Mouse (Mus musculus) common myeloid progenitor, adult 5-6 weeks (primary cell): ENCODE results near the gene 2810004N23Rik. TPM values are rescaled to one million over a fixed set of nuclear protein-coding genes. Genes with fewer than 3 reads are reported as not detected.

Source experiments
- ATAC-seq: replicated peaks from 2 replicates; pipeline ENCODE4 v1.8.0; 2016; ENCODE audit warnings: low read depth, mild to moderate bottlenecking, moderate TSS enrichment, inconsistent platforms; ENCODE audit not compliant: poor library complexity, severe bottlenecking
- total RNA-seq: library from RNA; stranded (forward); fragments of 200-1000, 187-1606 nt; gene quantifications from 2 replicates; pipeline ENCODE4 v1.2.3, GENCODE M21; 2017

2810004N23Rik gene
- 69.2 and 77.3 TPM in 2 replicates for total RNA-seq

DNA sequence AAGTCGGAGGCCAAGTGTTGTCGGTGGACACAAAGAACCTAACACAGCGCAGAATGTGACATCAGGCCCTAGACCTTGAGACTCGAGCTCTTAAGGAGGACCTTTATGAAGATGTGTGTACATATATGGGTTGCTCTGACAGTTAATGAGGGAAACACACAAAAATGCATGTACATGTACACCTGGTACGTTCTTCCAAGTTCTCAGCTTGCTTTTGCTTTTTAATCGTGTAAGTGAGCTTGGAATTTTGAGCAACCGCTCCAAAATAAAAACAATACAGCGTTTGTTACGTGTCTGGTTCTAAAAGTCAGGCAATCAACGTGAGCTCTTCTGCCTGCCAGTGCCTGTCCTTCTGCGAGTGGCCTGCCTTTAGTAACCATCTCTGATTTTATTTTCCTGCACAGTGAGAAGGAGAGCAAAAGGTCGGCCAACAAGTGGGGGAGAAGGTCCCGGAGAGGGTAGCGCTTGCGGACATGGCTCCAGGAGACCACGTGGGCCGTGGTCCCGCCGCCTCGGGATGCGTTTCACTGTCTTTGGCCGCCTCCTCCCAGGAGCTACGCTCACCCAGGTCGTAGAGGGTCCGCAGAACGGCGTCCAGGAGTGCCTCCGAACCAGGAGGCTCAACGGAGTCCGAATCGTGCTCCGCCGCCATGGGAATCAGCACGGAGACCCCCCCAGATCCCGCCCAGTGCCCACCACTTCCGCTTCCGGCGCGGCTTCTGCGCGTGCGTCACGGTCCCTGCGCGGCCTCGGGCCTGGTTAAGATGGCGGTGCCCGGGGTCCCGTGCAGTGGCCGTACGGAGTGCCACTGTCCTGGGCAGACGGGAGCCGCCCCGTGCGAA, at the start of gene 2810004N23Rik, which contains the start of gene Gnpat:
Gene 2810004N23Rik, minus strand, starts transcription at position 800 of the 842 bp plus-strand sequence.
Gene Gnpat, plus strand, starts transcription at position 713 of the 842 bp plus-strand sequence.
- ATAC-seq = peak; percentile 72

DNA sequence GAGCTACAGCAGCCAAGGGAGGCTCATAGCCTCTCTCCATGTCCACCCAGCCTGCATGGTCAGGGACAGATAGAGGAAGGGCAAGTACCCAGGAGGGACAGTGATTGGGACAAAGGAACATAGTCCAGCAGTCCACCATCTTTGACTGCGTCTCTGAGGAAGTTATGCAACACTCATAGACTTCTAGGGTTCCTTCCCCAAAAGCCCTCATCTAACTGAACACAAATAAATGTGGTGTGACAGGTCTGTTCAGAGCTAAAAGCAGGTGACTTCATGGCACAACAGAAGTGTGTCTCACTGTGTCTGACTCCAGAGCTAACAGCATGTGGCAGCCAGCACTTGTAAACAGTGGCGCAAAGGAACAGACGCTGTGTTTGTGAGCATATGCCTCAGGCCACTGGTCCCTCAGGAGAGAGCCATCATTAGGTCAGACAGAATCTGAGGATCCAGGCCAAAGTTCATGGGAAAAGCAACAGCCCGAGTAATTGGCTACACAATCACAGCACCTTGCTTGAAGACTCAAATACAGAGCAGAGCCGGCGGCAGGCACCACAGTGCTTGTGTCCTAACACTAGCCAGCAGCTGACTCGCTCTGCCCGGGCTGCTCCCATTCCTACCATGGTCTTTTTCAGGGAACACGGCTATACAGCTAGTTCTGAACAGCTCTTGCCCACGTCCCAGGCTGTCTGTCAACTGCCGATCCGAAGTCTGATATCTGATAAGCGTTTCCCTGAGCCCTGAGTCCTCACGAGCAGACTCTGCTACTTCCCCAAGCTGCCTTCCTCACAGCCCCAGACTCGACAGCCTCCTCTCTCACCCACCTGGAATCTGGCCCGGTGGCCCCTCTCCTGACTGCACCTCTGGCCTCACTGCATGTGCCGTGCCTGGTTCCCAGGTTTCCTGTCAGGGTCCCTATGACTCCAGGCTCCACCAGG, 49.3 kb upstream of the 2810004N23Rik start:
- peak; percentile 72 for ATAC-seq

DNA sequence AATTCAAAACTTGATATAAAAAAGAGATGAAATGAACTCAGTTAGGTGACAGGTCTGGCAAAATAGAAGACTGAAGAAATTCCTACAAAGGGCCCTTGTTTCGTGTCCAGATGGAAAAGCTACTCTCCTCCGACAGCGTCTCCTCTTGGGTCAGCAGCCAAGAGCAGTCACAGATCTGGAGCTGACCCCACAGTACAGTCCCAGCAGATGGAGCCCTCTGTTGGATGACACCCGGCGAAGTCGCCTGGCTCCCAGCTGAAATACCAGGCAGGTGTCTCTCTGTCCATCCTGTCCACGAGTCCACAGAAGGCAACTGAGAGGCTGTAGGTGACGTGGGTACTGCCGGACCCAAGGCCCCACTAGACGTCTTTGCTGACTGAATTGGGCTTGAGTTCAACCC, 47.4 kb upstream of the 2810004N23Rik start:
- no peak for ATAC-seq

DNA sequence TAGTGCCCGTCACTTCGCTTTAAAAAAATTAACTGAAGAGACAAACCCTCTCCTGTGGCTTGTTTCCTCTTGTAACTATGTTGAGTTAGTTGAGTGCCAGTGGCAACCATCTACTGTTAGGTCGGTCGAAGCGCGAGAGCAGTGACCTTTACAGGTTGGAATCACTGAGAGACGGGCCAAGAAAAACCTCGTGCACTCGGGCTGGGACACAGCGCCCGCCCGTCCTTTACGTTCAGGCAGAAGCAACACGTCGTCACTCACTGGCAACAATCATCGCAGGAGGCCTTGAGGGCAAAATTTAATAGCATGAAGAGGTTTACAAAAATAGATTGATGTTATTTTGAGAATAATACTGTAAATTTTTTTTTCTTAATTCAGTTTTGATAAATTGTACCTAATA, 47.0 kb upstream of the 2810004N23Rik start:
- ATAC-seq = no peak

DNA sequence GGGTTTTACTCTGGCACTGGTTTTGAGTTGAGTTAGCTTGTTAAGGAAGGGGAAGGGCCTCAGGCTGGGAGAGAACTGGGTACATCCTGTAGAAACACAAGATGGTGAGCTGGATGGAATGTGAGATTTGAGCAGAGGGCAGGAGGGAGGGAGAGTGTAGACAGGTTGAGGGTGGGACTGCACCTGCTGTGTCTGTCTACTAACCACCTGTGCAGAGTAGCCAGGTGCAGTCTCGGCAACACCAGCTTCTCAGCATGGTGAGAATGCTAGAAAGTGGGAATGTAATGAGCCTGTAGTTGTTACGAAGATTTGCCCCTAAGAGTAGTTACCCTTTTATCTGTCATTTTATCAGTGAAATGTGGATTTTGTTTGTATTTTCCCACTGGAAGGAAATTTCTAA, 42.6 kb upstream of the 2810004N23Rik start:
- ATAC-seq = no peak

DNA sequence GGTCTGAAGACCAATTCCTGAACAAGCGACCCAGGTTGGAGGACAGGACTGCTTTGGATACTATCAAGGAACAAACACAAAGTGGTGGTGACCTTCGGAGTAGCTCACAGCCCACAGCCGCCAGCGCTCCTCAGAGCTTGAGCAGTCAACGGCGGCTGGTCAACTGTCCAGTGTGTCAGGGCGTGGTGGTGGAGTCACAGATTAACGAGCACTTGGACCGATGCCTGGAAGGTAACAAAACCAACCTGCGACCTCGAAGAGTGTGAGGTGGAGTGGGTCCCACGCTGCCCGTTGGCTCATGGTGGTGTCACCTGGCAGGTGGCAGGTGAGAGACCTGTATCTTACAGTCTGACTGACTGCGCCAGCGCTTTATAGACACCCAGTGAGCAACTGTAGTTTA, 40.3 kb upstream of the 2810004N23Rik start:
- ATAC-seq = no peak

DNA sequence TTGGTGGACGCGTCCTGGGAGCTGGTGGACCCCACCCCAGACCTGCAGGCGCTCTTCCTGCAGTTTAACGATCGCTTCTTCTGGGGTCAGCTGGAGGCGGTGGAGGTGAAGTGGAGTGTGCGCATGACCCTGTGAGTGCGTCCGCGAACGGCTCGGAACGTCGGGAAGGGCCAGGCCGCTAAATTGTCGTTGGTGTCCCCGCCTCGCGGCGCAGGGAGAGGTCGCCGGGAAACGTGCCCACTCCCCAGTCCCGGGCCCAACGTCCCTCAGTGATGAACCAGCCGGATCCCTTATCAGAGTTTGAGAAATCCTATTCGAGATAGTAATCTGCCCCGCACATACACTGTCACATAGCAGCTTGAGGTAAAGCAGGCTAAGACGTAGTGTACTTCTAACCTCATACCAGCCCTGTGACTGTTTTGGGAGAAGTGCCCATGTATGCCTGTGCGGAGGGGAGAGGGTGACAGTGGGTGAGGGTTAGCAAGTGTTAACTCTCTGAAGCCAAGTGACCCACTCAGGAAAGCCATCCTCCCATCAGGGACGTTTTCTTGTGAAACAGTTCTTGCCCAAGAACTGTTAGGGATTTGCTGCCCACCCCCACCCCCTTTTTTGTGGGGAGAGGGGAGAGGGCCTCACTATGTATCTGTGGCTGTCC, 35.5 kb upstream of the 2810004N23Rik start:
- ATAC-seq = peak; percentile 2; the same call in 1 of the 2 replicates

DNA sequence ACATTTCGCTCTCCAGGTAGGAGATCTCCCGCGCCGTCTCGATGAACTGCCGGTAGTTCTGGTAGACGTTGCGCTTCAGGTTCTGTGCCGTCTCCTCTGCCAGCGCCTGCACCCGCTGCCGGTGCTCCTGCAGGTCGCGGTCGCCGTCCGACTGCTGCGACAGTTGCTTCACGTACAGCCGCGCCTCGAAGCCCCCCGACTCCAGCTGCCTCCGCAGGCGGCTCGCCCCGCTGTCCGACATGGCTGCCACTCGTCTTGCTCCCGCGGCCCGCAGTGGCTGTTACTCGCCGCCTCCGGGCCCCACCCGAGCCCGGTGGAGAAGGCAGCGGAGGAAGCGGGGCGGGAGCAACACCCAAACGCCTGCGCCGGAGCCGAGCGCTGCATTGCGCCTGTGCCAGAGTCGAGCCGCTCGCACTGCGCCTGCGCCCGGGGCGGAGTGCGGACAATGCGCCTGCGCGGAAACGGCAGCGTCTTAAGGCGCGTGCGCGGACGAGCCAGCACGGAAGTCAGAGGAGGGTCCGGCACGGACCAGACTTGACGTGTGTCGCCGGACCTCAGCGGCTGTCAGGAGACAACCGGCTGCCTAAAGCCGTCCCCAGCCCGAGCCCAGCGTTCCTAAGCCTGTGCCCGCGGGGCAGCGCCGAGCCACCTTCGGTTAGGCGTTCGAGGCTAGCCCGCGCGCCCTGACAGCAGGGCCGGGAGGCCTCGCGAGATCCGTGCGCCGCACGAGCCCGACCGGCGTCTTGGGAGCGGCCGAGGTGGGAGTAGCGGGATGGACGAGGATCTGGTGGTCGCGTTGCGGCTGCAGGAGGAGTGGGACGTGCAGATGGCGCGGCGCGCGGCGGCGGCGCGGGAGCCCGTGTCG, 34.7 kb upstream of the 2810004N23Rik start, which contains the start of the genes Exoc8 and Sprtn:
Gene Exoc8, minus strand, starts transcription at position 320 of the 865 bp plus-strand sequence.
Gene Sprtn, plus strand, starts transcription at position 501 of the 865 bp plus-strand sequence.
- ATAC-seq = peak; percentile 76

DNA sequence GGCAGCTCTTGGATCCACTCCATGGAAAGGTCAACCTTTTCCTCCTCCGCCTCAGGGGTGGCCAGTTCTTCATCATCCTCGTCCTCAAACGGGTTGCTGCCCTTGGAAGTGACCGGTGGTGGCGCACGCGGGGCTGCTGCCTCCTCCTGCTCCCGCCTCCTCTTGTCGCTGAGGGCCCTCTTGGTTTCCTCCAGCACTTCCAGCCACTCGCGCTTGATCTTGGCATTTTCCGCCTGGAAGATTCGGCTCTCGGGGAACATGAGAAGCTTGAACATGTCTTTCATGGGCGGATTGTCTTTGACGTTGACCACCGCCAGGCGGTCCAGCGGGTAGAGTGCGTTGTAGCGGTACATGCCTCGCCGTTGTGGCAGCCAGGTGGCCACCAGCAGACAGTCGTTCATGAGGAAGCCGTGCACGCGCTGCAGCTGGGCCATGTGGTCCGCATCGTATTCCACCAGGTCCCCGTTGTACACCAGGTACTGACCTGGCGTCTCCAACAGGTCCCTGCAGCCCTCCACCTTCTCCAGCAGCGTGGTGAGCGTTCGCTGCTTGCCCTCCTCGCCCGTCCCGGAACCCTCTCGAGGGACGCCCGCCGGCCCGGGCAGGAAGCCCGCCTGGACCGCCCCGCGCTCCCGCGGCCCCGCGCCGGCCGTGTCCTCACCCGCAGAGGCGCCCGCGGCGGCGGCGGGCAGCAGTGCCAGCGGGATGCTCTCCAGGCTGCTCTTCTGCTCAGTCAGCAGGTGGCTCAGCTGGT, 33.9 kb upstream of the 2810004N23Rik start:
- ATAC-seq = peak; percentile 59

DNA sequence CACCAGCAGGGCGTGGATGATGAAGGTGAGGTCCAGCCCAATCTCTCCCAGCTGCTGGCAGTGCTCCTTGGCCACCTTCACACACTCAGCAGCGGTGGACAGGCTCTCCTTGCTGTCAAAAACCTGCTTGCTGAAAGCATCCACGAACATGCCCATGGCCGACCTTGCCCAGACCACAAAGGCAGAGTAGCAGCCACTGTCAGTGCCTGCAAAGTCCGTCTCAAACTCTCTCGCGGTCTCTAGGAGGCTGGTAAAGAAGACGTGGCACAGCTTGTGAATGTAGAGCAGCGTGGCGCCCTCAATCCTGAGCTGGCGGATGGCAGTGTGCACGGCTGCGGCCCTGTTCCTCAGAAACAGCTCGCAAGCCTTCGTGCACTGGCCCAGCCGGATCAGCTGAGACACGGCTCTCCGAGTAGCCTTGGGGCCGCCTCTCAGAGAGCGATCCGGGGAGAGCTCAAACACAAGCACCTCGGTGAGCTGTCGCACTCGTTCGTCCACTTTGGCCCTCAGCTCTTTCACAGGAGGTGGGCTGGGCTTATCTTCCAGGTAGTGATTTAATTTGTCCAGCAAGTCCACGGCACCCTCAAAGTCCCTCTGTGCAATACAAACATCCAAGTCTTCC, 33.2 kb upstream of the 2810004N23Rik start:
- ATAC-seq = no peak

DNA sequence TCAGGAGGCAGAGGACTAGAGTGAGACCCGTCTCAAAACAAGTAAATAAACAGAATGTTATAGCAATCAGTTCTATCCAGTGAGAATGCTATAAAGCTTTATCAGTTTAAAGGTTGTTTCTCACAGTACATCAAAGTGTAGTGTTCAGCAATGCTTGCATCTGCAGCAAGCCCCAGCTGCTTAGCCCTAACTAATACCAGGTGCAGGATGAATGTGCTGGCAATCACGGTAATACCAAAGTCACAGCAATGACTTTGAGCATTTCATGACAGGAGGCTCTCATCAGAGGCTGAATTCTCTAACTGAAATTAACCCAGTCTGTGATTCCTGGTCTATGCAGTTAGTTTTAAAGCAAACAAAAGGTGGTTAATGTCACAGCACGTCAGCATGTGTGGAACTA, 29.7 kb upstream of the 2810004N23Rik start:
- no peak for ATAC-seq

DNA sequence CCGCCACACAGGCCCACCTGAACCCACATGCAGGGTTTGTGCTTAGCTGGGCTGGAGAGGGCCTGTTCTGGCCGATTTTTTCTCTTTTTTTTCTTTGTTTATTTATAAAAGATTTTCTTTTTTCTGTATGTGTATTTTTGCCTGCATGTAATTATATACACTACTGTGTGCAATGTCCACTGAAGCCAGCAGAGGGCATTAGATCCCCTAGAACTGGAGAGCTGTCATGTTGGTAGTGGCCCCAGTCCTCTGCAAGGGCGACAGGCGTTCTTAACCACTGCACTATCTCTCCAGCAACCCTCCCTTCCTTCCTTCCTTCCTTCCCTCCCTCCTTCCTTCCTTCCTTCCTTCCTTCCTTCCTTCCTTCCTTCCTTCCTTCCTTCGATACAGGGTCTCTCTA, 25.5 kb upstream of the 2810004N23Rik start:
- ATAC-seq = no peak

DNA sequence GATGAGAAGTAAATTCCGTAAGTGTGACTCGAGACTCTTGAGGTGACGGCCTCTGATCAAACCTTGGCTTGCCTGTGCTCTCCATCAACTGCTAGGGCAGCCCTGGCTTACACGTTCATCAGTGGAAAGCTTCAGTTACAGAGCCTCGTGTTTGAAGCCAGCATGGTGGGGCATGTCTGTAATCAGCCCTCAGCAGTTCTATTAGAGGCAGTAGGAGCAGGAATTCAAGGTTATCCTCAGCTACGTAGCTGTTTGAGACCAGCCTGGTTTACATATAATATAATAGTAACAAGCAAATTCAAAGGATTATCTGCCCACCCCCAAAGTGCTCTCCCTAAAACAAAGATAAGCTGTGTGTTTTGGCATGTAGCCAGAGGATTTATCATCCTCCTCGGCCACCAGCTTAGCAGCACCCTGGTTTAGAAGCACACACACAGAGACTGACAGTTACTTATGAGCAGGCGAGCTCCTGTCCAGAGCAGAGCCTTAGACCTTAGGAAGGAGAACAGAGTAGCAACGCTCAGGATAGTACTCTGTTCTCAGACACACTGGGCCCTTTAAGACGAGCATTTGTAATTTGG, 16.1 kb upstream of the 2810004N23Rik start:
- ATAC-seq = peak; percentile 59; the same call in 1 of the 2 replicates

DNA sequence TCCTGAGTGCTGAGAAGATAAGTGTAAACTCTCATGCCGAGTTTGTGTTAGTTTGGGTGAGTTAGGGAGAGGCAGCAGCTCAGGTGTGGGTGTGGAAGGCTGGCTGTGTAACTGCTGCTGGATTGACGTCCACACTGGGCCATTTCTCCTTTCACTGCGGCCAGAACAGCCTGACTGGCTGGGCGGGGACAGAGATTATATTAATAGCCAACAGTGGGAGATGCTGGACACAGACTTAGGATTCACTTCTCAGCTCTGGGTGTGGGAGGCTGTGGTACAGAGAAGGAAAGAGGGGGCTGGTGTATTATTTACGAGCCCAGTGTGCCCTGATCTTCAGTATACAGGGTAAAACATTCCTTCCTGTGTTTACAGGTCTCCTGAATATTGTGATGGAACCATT, 15.2 kb upstream of the 2810004N23Rik start:
- ATAC-seq = no peak

DNA sequence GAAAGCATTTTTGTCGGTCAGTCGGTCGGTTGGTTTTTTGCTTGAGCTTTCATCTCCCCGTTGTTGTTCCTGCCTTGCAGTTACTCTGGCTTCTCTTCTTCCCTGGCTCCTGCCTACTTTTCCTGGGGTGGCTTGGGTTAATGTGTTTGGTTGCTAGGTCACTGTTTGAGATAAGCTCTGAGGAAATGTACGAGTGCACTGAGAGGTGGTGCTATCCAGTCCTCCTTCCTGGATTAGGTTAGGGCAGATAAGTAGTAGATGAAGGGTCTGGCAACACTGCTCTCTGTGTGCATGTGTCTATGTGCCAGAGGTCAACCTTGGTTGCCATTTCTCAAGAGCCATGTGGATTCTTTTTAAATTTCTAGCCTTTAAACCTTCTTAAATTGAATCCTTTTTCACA, 9.8 kb upstream of the 2810004N23Rik start:
- no peak for ATAC-seq

DNA sequence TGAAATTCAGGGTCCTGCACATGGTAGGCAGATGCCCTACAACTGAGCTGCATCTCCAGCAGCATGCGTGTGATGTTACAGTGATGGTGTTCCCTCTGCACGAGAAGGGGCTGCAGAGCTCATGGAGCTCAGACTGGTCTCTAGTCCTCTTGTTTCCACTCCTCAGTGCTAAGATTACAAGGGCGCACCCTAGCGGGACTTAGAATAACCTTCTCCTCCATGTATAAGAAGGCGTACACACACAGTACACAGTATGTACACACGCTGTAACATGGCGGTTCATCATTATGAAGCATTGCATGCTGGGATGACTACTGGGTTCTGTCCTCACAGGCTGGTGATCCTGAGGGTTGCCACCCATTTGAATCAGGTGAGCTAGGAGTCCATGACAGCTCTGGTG, 9.2 kb upstream of the 2810004N23Rik start:
- no peak for ATAC-seq

DNA sequence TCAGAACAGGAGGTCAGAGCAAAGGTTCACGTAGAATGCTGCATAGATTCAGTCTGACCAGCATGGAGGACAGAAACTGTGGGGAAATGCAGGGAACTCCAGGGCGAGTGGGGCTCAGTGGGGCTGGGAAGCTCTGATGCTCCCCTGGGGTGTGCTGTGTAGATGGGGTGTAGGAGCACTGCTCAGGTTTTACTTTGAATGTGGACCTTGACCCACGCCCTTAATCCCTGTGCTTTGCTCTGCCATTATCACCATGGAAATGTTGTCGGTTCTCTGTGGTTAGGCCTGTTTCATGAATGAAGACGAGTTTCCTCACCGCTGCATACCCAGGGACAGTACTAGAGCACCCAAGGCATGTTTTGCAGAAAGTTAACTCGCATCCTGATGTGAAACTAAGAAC, 8.6 kb upstream of the 2810004N23Rik start:
- ATAC-seq = no peak

DNA sequence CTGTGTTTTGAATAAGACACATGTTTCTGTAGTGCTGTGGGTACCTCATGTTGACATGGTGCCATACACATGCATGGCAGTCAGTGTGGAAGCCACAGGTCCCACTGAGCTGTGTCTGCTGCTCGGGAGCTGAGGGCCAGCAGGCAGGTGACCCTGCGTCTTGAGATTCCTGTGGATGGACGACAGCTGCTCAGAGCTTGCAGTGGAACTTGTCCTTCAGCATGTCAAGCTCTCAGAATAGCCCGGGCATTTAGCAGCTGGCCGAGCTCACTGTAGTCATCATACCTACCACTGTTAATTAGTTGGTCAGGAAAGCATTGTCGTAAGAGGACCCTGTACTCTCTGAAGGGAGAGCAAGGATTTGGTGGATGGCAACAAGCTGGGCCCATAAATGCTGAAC, 6.8 kb upstream of the 2810004N23Rik start:
- no peak for ATAC-seq
